25 mouse cellular contexts compared by ENCODE assay signal in genomic region chr13:62331786-62332185, GRCm38 (mm10).
"Had no signal": no experiment of that assay in that cellular context is flagged by ENCODE, and none has a peak within 500 bp of the region (broad histone marks: within the 10 kb centered on the region; RNA-seq: fewer than 3 reads in every experiment).

No protein-coding gene starts in this region.

- H3K27ac ChIP-seq: liver, embryonic 15.5 days; lung, embryonic 15.5 days; macrophage; midbrain, embryonic 13.5 days; midbrain, embryonic 15.5 days; neural tube, embryonic 13.5 days; neural tube, embryonic 15.5 days; stomach, embryonic 15.5 days; stomach, postnatal 0 days had no signal

- H3K4me3 ChIP-seq: liver, embryonic 15.5 days; lung, embryonic 15.5 days; megakaryocyte, embryonic 14.5 days; midbrain, embryonic 13.5 days; midbrain, embryonic 15.5 days; myocyte; neural tube, embryonic 13.5 days; neural tube, embryonic 15.5 days; stomach, embryonic 15.5 days had no signal

- H3K27me3 ChIP-seq: liver, embryonic 15.5 days; lung, embryonic 15.5 days; megakaryocyte, embryonic 14.5 days; midbrain, embryonic 13.5 days; midbrain, embryonic 15.5 days; neural tube, embryonic 13.5 days; neural tube, embryonic 15.5 days; stomach, embryonic 15.5 days had no signal

- ATAC-seq: liver, postnatal 0 days; lung, postnatal 0 days; midbrain, embryonic 13.5 days; midbrain, embryonic 15.5 days had no signal

- H3K9me3 ChIP-seq: liver, embryonic 15.5 days; lung, embryonic 15.5 days; stomach, embryonic 15.5 days had no signal

- H3K4me2 ChIP-seq: liver, embryonic 15.5 days; lung, embryonic 15.5 days; midbrain, embryonic 11.5 days; midbrain, embryonic 13.5 days; midbrain, embryonic 15.5 days; neural tube, embryonic 13.5 days; neural tube, embryonic 15.5 days; stomach, embryonic 15.5 days had no signal

- H3K9ac ChIP-seq: liver, embryonic 15.5 days; liver, postnatal 0 days; lung, embryonic 15.5 days; midbrain, embryonic 13.5 days; midbrain, embryonic 15.5 days; neural tube, embryonic 13.5 days; neural tube, embryonic 15.5 days; stomach, embryonic 15.5 days had no signal

- DNase-seq: liver, postnatal 0 days; lung, adult 2 months; lung, postnatal 14 days; lung, postnatal 36 days; retina, postnatal 1 day; right cerebral cortex, adult 18-20 months; right cerebral cortex, postnatal 25 days; right cerebral cortex, postnatal 4 days; spleen, adult 18-20 months; thymus, adult 2 months; thymus, postnatal 14 days; thymus, postnatal 36 days had no signal

- H3K36me3 ChIP-seq: liver, embryonic 15.5 days; lung, embryonic 15.5 days; midbrain, embryonic 13.5 days; midbrain, embryonic 15.5 days; neural tube, embryonic 13.5 days; neural tube, embryonic 15.5 days; stomach, embryonic 15.5 days had no signal

- H3K4me1 ChIP-seq: liver, embryonic 15.5 days; lung, embryonic 15.5 days; megakaryocyte, embryonic 14.5 days; midbrain, embryonic 13.5 days; midbrain, embryonic 15.5 days; neural tube, embryonic 13.5 days; neural tube, embryonic 15.5 days; stomach, embryonic 15.5 days had no signal
